Mouse (Mus musculus): ENCODE measurements at regions not wholly inside any gene's neighbourhood (a gene's known extent, or its start where the extent isn't known, plus 50 kb on each side); places are given as distances from the start of the nearest gene placed in this dataset.

DNA sequence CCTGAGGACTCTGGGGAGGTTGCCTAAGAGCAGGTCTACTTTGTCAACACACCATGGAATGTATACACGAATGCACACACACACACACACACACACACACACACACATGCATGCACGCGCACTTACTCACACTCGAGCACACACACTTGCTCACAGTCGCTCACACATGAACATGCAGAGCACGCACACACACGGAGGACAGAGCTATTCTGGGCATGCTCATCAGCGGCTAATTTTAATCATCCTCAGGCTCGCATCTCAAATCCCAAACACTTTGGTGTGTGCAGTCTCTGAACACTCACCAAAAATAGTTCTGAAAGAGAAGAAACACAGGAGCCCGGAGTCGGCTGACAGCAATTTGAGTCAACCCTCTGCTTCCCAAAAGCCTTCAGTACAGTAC lies 122.0 kb downstream of the 2410131K14Rik start:
- WGBS, result 81% methylated on average over 11 of the region's 11 CpGs
- ATAC-seq (ENCODE audit: insufficient read depth, low FRiP score), result no peak
- no peak overlapping the region for H3K4me3 ChIP-seq (replicated peaks; ENCODE audit: low read length)
- H3K9me3 ChIP-seq (replicated peaks; ENCODE audit: control insufficient read depth, low read length), result no peaks in the 10 kb centered on the region
- no peaks in the 10 kb centered on the region for H3K36me3 ChIP-seq (ENCODE audit: control insufficient read depth, insufficient read depth, low read length)
- no peaks in the 10 kb centered on the region for H3K27me3 ChIP-seq (ENCODE audit: control insufficient read depth, insufficient read depth, low read length)
- no peak overlapping the region for H3K27ac ChIP-seq (ENCODE audit: low read length)
- no peak overlapping the region for H3K4me2 ChIP-seq (ENCODE audit: low read depth, low read length)
- 0 out of 2 replicates have a peak, but pooled peaks cover 4% of the 10 kb centered on the region for H3K4me1 ChIP-seq (ENCODE audit: control insufficient read depth, insufficient read depth, low read length)
- H3K9ac ChIP-seq (ENCODE audit: low read length), result no peak overlapping the region

DNA sequence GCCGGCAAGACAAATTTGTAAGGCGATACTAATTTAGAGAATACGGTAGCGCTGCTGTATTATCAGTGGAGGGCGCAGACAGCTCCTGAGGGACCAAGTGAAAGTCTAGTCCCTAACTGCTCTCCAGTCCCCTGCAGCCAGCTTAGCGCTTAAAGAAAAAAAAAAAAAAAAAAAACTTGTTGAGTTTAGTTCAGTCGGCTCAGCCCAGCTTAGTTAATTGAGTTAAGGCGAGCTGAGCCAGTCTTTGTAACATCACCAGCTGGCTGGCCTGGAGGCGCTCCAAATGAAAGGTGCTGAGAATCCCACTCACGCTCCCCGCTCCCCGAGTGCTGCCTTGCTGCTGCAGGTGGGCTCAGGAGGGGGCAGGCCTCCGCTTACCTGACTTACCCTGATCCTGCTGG lies 128.6 kb downstream of the 2410131K14Rik start:
- H3K27me3 ChIP-seq (ENCODE audit: control insufficient read depth, insufficient read depth, low read length), result no peaks in the 10 kb centered on the region
- ATAC-seq (ENCODE audit: insufficient read depth, low FRiP score), result no peak
- H3K9me3 ChIP-seq (replicated peaks; ENCODE audit: control insufficient read depth, low read length), result no peaks in the 10 kb centered on the region
- H3K36me3 ChIP-seq (ENCODE audit: control insufficient read depth, insufficient read depth, low read length), result no peaks in the 10 kb centered on the region
- peaks cover 9% of the 10 kb centered on the region; the same call in 1 of the 2 replicates for H3K4me1 ChIP-seq (ENCODE audit: control insufficient read depth, insufficient read depth, low read length)
- no peak overlapping the region for H3K27ac ChIP-seq (ENCODE audit: low read length)
- no peak overlapping the region for H3K9ac ChIP-seq (ENCODE audit: low read length)
- H3K4me2 ChIP-seq (ENCODE audit: low read depth, low read length), result peak overlapping the region; percentile 16; the same call in 1 of the 2 replicates
- 8% methylated on average over 13 of the region's 13 CpGs for WGBS
- H3K4me3 ChIP-seq (replicated peaks; ENCODE audit: low read length), result no peak overlapping the region

DNA sequence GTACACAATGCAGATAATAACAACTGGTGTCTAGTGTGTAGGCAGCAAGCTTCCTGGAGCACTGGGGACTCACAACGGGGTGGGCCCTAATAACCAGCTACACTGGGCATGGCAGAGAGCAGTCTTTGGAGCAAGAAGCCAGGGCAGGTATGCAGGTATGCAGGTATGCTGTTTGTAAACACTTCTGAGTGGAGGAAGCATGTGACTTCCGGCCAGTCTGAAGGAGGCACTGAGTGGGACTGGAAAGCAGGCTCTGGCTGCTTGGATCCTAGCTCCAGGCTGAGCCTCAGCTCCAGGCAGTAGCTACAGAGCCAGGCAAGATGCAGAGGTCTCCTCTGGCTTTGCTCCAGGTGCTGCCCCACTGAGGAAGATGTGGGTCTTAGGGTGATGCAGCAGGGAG lies 129.9 kb downstream of the 2410131K14Rik start:
- 43% methylated on average over 2 of the region's 2 CpGs for WGBS
- Histone ChIP-seq H3K36me3 (ENCODE audit: control insufficient read depth, insufficient read depth, low read length) (no peaks in the 10 kb centered on the region), H3K4me1 (ENCODE audit: control insufficient read depth, insufficient read depth, low read length) (peaks cover 9% of the 10 kb centered on the region; the same call in 1 of the 2 replicates), H3K4me3 (replicated peaks; ENCODE audit: low read length) (no peak overlapping the region), H3K9me3 (replicated peaks; ENCODE audit: control insufficient read depth, low read length) (no peaks in the 10 kb centered on the region), H3K27me3 (ENCODE audit: control insufficient read depth, insufficient read depth, low read length) (no peaks in the 10 kb centered on the region), H3K9ac (ENCODE audit: low read length) (no peak overlapping the region), H3K27ac (ENCODE audit: low read length) (no peak overlapping the region), H3K4me2 (ENCODE audit: low read depth, low read length) (no peak overlapping the region)
- no peak for ATAC-seq (ENCODE audit: insufficient read depth, low FRiP score)

GRCm38 (mm10) chr5:118375916-118376315 lies 130.9 kb downstream of the 2410131K14Rik start:
- no peak overlapping the region for H3K4me3 ChIP-seq (replicated peaks; ENCODE audit: low read length)
- no peak overlapping the region for H3K27ac ChIP-seq (ENCODE audit: low read length)
- 0 out of 2 replicates have a peak overlapping the region, but pooled peaks have one; percentile 15 for H3K9ac ChIP-seq (ENCODE audit: low read length)
- H3K27me3 ChIP-seq (ENCODE audit: control insufficient read depth, insufficient read depth, low read length), result no peaks in the 10 kb centered on the region
- ATAC-seq (ENCODE audit: insufficient read depth, low FRiP score), result no peak
- no peaks in the 10 kb centered on the region for H3K9me3 ChIP-seq (replicated peaks; ENCODE audit: control insufficient read depth, low read length)
- no peak overlapping the region for H3K4me2 ChIP-seq (ENCODE audit: low read depth, low read length)
- H3K4me1 ChIP-seq (ENCODE audit: control insufficient read depth, insufficient read depth, low read length), result peaks cover 14% of the 10 kb centered on the region; the same call in 1 of the 2 replicates
- H3K36me3 ChIP-seq (ENCODE audit: control insufficient read depth, insufficient read depth, low read length), result no peaks in the 10 kb centered on the region
- WGBS, result 72% methylated on average over 5 of the region's 5 CpGs

DNA sequence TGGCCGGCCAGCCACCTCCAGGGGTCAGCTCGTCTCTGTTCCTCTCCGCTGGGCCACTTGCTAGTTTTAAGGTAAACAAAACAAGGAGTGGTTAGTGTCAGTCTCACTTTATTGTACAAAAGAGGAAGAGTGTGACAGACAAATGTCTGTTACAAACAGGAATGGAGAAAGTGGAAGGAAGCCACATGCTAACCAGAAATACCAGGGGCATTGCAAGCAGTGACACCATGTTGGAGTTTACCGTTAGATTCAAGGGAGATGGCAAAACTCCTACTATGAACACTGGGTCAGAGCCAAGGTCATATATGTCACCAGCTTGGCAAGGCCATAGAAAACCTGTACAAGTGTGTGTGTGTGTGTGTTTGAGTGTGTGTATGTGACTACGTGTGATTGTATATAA lies 131.5 kb downstream of the 2410131K14Rik start:
- H3K4me1 ChIP-seq (ENCODE audit: control insufficient read depth, insufficient read depth, low read length), result peaks cover 18% of the 10 kb centered on the region; the same call in 1 of the 2 replicates
- H3K4me3 ChIP-seq (replicated peaks; ENCODE audit: low read length), result no peak overlapping the region
- 64% methylated on average over 5 of the region's 5 CpGs for WGBS
- no peaks in the 10 kb centered on the region for H3K27me3 ChIP-seq (ENCODE audit: control insufficient read depth, insufficient read depth, low read length)
- no peaks in the 10 kb centered on the region for H3K36me3 ChIP-seq (ENCODE audit: control insufficient read depth, insufficient read depth, low read length)
- no peaks in the 10 kb centered on the region for H3K9me3 ChIP-seq (replicated peaks; ENCODE audit: control insufficient read depth, low read length)
- H3K9ac ChIP-seq (ENCODE audit: low read length), result no peak overlapping the region
- no peak overlapping the region for H3K4me2 ChIP-seq (ENCODE audit: low read depth, low read length)
- no peak overlapping the region for H3K27ac ChIP-seq (ENCODE audit: low read length)
- no peak for ATAC-seq (ENCODE audit: insufficient read depth, low FRiP score)

DNA sequence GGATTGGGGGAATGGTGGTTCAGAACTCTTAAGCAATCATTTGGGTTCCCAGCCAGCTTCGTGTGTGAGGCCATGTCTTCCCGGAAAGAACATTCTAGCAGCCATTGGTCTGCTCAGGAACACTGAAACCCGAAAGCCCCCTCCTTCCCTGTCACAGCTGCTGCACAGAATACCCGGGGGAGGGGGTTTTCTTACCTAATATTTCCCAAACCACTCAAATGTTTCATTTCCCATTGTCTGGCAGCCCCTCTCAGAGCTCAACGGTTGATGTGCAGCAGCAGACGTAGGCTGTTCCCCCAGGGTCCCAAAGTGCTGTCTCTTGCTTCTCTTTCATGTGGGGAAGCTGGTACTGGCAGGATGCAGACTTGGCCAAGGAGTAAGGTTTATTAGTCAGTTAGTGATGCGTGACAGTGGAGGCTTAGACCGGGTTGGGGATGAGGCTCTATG lies 132.4 kb downstream of the 2410131K14Rik start:
- no peak overlapping the region for H3K9ac ChIP-seq (ENCODE audit: low read length)
- no peaks in the 10 kb centered on the region for H3K9me3 ChIP-seq (replicated peaks; ENCODE audit: control insufficient read depth, low read length)
- peaks cover 21% of the 10 kb centered on the region; the same call in 1 of the 2 replicates for H3K4me1 ChIP-seq (ENCODE audit: control insufficient read depth, insufficient read depth, low read length)
- 61% methylated on average over 8 of the region's 8 CpGs for WGBS
- no peaks in the 10 kb centered on the region for H3K36me3 ChIP-seq (ENCODE audit: control insufficient read depth, insufficient read depth, low read length)
- no peak overlapping the region for H3K4me2 ChIP-seq (ENCODE audit: low read depth, low read length)
- no peak for ATAC-seq (ENCODE audit: insufficient read depth, low FRiP score)
- H3K27me3 ChIP-seq (ENCODE audit: control insufficient read depth, insufficient read depth, low read length), result no peaks in the 10 kb centered on the region
- no peak overlapping the region for H3K27ac ChIP-seq (ENCODE audit: low read length)
- H3K4me3 ChIP-seq (replicated peaks; ENCODE audit: low read length), result no peak overlapping the region

DNA sequence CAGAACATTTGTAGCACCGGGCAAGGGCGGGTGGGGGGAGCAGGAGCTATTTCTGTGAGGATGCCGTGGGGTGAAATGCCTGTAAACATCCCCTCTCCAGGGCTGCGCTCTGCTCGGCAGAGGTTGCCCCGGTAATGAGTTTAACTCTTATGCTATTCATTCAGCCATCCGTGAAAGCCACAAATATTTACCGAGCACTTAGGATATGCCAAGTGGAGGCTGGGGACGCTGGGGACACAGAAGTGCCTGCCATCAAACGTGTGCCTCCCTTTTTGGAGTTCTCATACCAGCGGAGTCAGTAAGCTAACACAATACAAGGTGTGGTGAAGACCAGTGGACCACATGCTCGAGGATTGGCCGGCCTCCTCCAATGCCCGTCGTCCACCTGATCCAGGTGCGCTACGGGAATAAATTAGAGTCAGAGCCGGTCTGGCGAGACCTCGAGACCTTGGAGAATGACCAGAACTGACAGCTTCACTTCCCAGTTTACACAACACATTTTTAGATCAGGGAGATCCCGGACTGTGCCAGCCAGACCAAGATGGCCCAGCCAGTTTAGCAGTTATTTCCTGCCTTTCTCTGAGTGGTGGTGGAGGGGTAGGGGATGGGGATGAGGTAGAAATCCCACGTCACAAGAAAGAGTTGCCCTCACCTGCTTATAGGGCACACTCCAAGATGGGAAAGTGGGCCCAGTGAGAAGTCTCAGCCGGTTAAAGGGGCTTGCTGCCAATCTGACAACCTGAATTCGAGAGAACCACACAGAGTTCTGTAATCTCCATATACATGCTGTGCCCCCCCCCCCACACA lies 134.4 kb downstream of the 2410131K14Rik start:
- H3K27ac ChIP-seq (ENCODE audit: low read length), result no peak overlapping the region
- H3K36me3 ChIP-seq (ENCODE audit: control insufficient read depth, insufficient read depth, low read length), result no peaks in the 10 kb centered on the region
- ATAC-seq (ENCODE audit: insufficient read depth, low FRiP score), result no peak
- H3K4me1 ChIP-seq (ENCODE audit: control insufficient read depth, insufficient read depth, low read length), result peaks cover 21% of the 10 kb centered on the region; the same call in 1 of the 2 replicates
- H3K9ac ChIP-seq (ENCODE audit: low read length), result 0 out of 2 replicates have a peak overlapping the region, but pooled peaks have one; percentile 14
- 38% methylated on average over 24 of the region's 24 CpGs for WGBS
- no peak overlapping the region for H3K4me3 ChIP-seq (replicated peaks; ENCODE audit: low read length)
- H3K27me3 ChIP-seq (ENCODE audit: control insufficient read depth, insufficient read depth, low read length), result no peaks in the 10 kb centered on the region
- H3K9me3 ChIP-seq (replicated peaks; ENCODE audit: control insufficient read depth, low read length), result no peaks in the 10 kb centered on the region
- H3K4me2 ChIP-seq (ENCODE audit: low read depth, low read length), result no peak overlapping the region

- H3K4me1 ChIP-seq (ENCODE audit: control insufficient read depth, insufficient read depth, low read length), result peaks cover 15% of the 10 kb centered on the region; the same call in 1 of the 2 replicates
Observed at GRCm38 (mm10) chr5:118380052-118380421, 135.0 kb downstream of the 2410131K14Rik start.

More at GRCm38 (mm10) chr5:118380052-118380421, 135.0 kb downstream of the 2410131K14Rik start:
- Histone ChIP-seq H3K4me3 (replicated peaks; ENCODE audit: low read length) (peak overlapping the region; percentile 49; the same call in 1 of the 2 replicates), H3K9me3 (replicated peaks; ENCODE audit: control insufficient read depth, low read length) (no peaks in the 10 kb centered on the region), H3K36me3 (ENCODE audit: control insufficient read depth, insufficient read depth, low read length) (no peaks in the 10 kb centered on the region), H3K27ac (ENCODE audit: low read length) (peak overlapping the region; percentile 88), H3K4me2 (ENCODE audit: low read depth, low read length) (peak overlapping the region; percentile 86), H3K9ac (ENCODE audit: low read length) (peak overlapping the region; percentile 69), H3K27me3 (ENCODE audit: control insufficient read depth, insufficient read depth, low read length) (no peaks in the 10 kb centered on the region)
- 13% methylated on average over 5 of the region's 5 CpGs for WGBS
- ATAC-seq (ENCODE audit: insufficient read depth, low FRiP score), result no peak

All from stomach, embryonic 16.5 days (tissue).